ENCODE assay signal across 25 mouse cellular contexts in genomic region chr4:114607873-114608272, GRCm38 (mm10).
A peak's percentile ranks its signal among the peaks of the same experiment; 100 is the strongest.
DNase-seq lines count a peak whose midpoint lies in the region; ATAC-seq and TF ChIP-seq lines count a peak whose summit lies in the region.
"Had no signal": no experiment of that assay in that cellular context is flagged by ENCODE, and none has a peak within 500 bp of the region (broad histone marks: within the 10 kb centered on the region; RNA-seq: fewer than 3 reads in every experiment).

No protein-coding gene starts in this region.

- DNase-seq in limb, embryonic 10.5 days (ENCODE audit: low spot score), result no peak
- DNase-seq in midbrain, embryonic 10.5 days (ENCODE audit: low spot score), result no peak
- DNase-seq in stomach, postnatal 0 days (ENCODE audit: low spot score), result no peak
- DNase-seq: adrenal gland, adult 2 months; adrenal gland, postnatal 14 days; cerebellum, adult 11 months; cerebellum, adult 2 months; cerebellum, adult 9-11 months; cerebellum, postnatal 25 days; gastrocnemius, postnatal 25 days; heart, adult 2 months; heart, postnatal 36 days had no signal

- 0 out of 2 replicates have a peak overlapping the region, but pooled peaks have one; percentile 20 for H3K27ac ChIP-seq in heart, embryonic 13.5 days (replicated peaks)
- H3K27ac ChIP-seq in heart, embryonic 11.5 days (ENCODE audit: low read depth, low read length), result no peak overlapping the region
- H3K27ac ChIP-seq in limb, embryonic 13.5 days, result peak overlapping the region; percentile 65; the same call in 1 of the 2 replicates
- H3K27ac ChIP-seq in limb, embryonic 10.5 days, result no peak overlapping the region
- H3K27ac ChIP-seq in midbrain, embryonic 15.5 days, result no peak overlapping the region
- H3K27ac ChIP-seq in midbrain, embryonic 10.5 days (replicated peaks), result no peak overlapping the region; the same call in 1 of the 2 replicates
- no peak overlapping the region for H3K27ac ChIP-seq in stomach, postnatal 0 days (replicated peaks)
- H3K27ac ChIP-seq: embryonic facial prominence, embryonic 13.5 days; forebrain, embryonic 10.5 days; forebrain, embryonic 13.5 days; heart, adult 2 months; heart, embryonic 10.5 days; hindbrain, embryonic 10.5 days; hindbrain, embryonic 13.5 days; intestine, embryonic 15.5 days had no signal

- H3K36me3 ChIP-seq in heart, embryonic 13.5 days, result no peaks in the 10 kb centered on the region
- no peaks in the 10 kb centered on the region for H3K36me3 ChIP-seq in heart, embryonic 11.5 days (ENCODE audit: control insufficient read depth, insufficient read depth, low read length)
- no peaks in the 10 kb centered on the region for H3K36me3 ChIP-seq in limb, embryonic 13.5 days
- no peaks in the 10 kb centered on the region for H3K36me3 ChIP-seq in limb, embryonic 10.5 days
- no peaks in the 10 kb centered on the region for H3K36me3 ChIP-seq in midbrain, embryonic 15.5 days (replicated peaks)
- no peaks in the 10 kb centered on the region for H3K36me3 ChIP-seq in midbrain, embryonic 10.5 days
- H3K36me3 ChIP-seq in stomach, postnatal 0 days (ENCODE audit: control insufficient read depth, insufficient read depth, low read length), result no peaks in the 10 kb centered on the region
- H3K36me3 ChIP-seq: embryonic facial prominence, embryonic 13.5 days; forebrain, embryonic 10.5 days; heart, embryonic 10.5 days; hindbrain, embryonic 10.5 days; hindbrain, embryonic 13.5 days; intestine, embryonic 15.5 days had no signal

- no peak for TF ChIP-seq EP300 in stomach, postnatal 0 days (optimal IDR thresholded peaks at IDR 0.05)

- no peak overlapping the region for H3K9ac ChIP-seq in heart, embryonic 13.5 days
- H3K9ac ChIP-seq in heart, embryonic 11.5 days (ENCODE audit: low read depth, low read length), result no peak overlapping the region
- no peak overlapping the region for H3K9ac ChIP-seq in limb, embryonic 13.5 days
- H3K9ac ChIP-seq in midbrain, embryonic 15.5 days, result no peak overlapping the region
- no peak overlapping the region for H3K9ac ChIP-seq in stomach, postnatal 0 days (ENCODE audit: low read length)
- H3K9ac ChIP-seq: embryonic facial prominence, embryonic 13.5 days; forebrain, embryonic 13.5 days; hindbrain, embryonic 13.5 days; intestine, embryonic 15.5 days had no signal

- no peak for TF ChIP-seq CTCF in stomach, postnatal 0 days (IDR thresholded peaks at IDR 0.05; ENCODE audit: low read depth)

- H3K4me1 ChIP-seq in heart, embryonic 13.5 days, result peaks cover 5% of the 10 kb centered on the region; the same call in 1 of the 2 replicates
- no peaks in the 10 kb centered on the region for H3K4me1 ChIP-seq in heart, embryonic 11.5 days (ENCODE audit: control insufficient read depth, insufficient read depth, low read length)
- peaks cover 20% of the 10 kb centered on the region for H3K4me1 ChIP-seq in limb, embryonic 13.5 days
- H3K4me1 ChIP-seq in limb, embryonic 10.5 days, result peaks cover 4% of the 10 kb centered on the region; the same call in 1 of the 2 replicates
- H3K4me1 ChIP-seq in midbrain, embryonic 15.5 days, result no peaks in the 10 kb centered on the region
- H3K4me1 ChIP-seq in midbrain, embryonic 10.5 days, result no peaks in the 10 kb centered on the region; the same call in 1 of the 2 replicates
- no peaks in the 10 kb centered on the region for H3K4me1 ChIP-seq in stomach, postnatal 0 days (replicated peaks; ENCODE audit: control insufficient read depth, insufficient read depth)
- H3K4me1 ChIP-seq: forebrain, embryonic 10.5 days; forebrain, embryonic 13.5 days; heart, embryonic 10.5 days; hindbrain, embryonic 13.5 days had no signal

- H3K4me3 ChIP-seq in heart, embryonic 13.5 days, result no peak overlapping the region
- no peak overlapping the region for H3K4me3 ChIP-seq in heart, embryonic 11.5 days (ENCODE audit: low read depth, low read length)
- H3K4me3 ChIP-seq in limb, embryonic 13.5 days, result no peak overlapping the region
- no peak overlapping the region for H3K4me3 ChIP-seq in limb, embryonic 10.5 days
- H3K4me3 ChIP-seq in midbrain, embryonic 15.5 days, result no peak overlapping the region
- no peak overlapping the region for H3K4me3 ChIP-seq in midbrain, embryonic 10.5 days
- no peak overlapping the region for H3K4me3 ChIP-seq in stomach, postnatal 0 days (ENCODE audit: low read depth, low read length)
- H3K4me3 ChIP-seq: embryonic facial prominence, embryonic 13.5 days; forebrain, embryonic 10.5 days; forebrain, embryonic 13.5 days; heart, adult 2 months; heart, embryonic 10.5 days; hindbrain, embryonic 10.5 days; hindbrain, embryonic 13.5 days; intestine, embryonic 15.5 days had no signal

- H3K4me2 ChIP-seq in heart, embryonic 13.5 days, result no peak overlapping the region
- H3K4me2 ChIP-seq in heart, embryonic 11.5 days, result no peak overlapping the region
- no peak overlapping the region for H3K4me2 ChIP-seq in limb, embryonic 13.5 days (replicated peaks)
- H3K4me2 ChIP-seq in midbrain, embryonic 15.5 days, result no peak overlapping the region
- H3K4me2 ChIP-seq in stomach, postnatal 0 days (replicated peaks; ENCODE audit: low read depth), result no peak overlapping the region
- H3K4me2 ChIP-seq: embryonic facial prominence, embryonic 13.5 days; forebrain, embryonic 13.5 days; hindbrain, embryonic 13.5 days; intestine, embryonic 15.5 days had no signal

- WGBS in heart, embryonic 13.5 days, result 52% methylated on average over 2 of the region's 2 CpGs
- 85% methylated on average over 2 of the region's 2 CpGs for WGBS in heart, embryonic 11.5 days (ENCODE audit: insufficient replicate concordance)
- WGBS in limb, embryonic 13.5 days, result 58% methylated on average over 2 of the region's 2 CpGs
- WGBS in limb, embryonic 10.5 days, result 76% methylated on average over 2 of the region's 2 CpGs
- WGBS in midbrain, embryonic 15.5 days, result 77% methylated on average over 2 of the region's 2 CpGs
- WGBS in midbrain, embryonic 10.5 days, result 91% methylated on average over 2 of the region's 2 CpGs
- WGBS in stomach, postnatal 0 days, result 51% methylated on average over 2 of the region's 2 CpGs

- H3K9me3 ChIP-seq in heart, embryonic 13.5 days, result no peaks in the 10 kb centered on the region
- no peaks in the 10 kb centered on the region for H3K9me3 ChIP-seq in heart, embryonic 11.5 days (replicated peaks; ENCODE audit: control insufficient read depth, low read length)
- H3K9me3 ChIP-seq in limb, embryonic 13.5 days, result no peaks in the 10 kb centered on the region
- no peaks in the 10 kb centered on the region for H3K9me3 ChIP-seq in limb, embryonic 10.5 days (replicated peaks)
- no peaks in the 10 kb centered on the region for H3K9me3 ChIP-seq in midbrain, embryonic 15.5 days
- H3K9me3 ChIP-seq in midbrain, embryonic 10.5 days (replicated peaks), result no peaks in the 10 kb centered on the region
- no peaks in the 10 kb centered on the region for H3K9me3 ChIP-seq in stomach, postnatal 0 days (ENCODE audit: control insufficient read depth, low read length)
- H3K9me3 ChIP-seq: embryonic facial prominence, embryonic 13.5 days; forebrain, embryonic 10.5 days; forebrain, embryonic 13.5 days; heart, embryonic 10.5 days; hindbrain, embryonic 10.5 days; hindbrain, embryonic 13.5 days; intestine, embryonic 15.5 days had no signal

- no peak for ATAC-seq in heart, embryonic 13.5 days (ENCODE audit: extremely low read depth, insufficient number of reproducible peaks, low FRiP score, low TSS enrichment)
- ATAC-seq in heart, embryonic 11.5 days (replicated peaks; ENCODE audit: insufficient number of reproducible peaks, low FRiP score, low TSS enrichment), result no peak
- peak; percentile 85 for ATAC-seq in limb, embryonic 13.5 days (ENCODE audit: low FRiP score, low read depth)
- 0 out of 2 replicates have a peak, but pooled peaks have one; percentile 27 for ATAC-seq in midbrain, embryonic 15.5 days (replicated peaks)
- ATAC-seq in stomach, postnatal 0 days (ENCODE audit: low FRiP score, low TSS enrichment), result no peak
- ATAC-seq: CD4-positive, CD25-positive, alpha-beta regulatory T cell, adult 4 months; forebrain, embryonic 13.5 days; hindbrain, embryonic 16.5 days; intestine, embryonic 15.5 days had no signal

- H3K27me3 ChIP-seq in heart, embryonic 13.5 days (replicated peaks), result peaks cover 80% of the 10 kb centered on the region
- peaks cover 24% of the 10 kb centered on the region for H3K27me3 ChIP-seq in heart, embryonic 11.5 days (ENCODE audit: control insufficient read depth, insufficient read depth, low read length)
- H3K27me3 ChIP-seq in limb, embryonic 13.5 days, result peaks cover 23% of the 10 kb centered on the region
- peaks cover 71% of the 10 kb centered on the region for H3K27me3 ChIP-seq in limb, embryonic 10.5 days (ENCODE audit: low read depth, poor library complexity, severe bottlenecking)
- no peaks in the 10 kb centered on the region for H3K27me3 ChIP-seq in midbrain, embryonic 15.5 days (replicated peaks)
- H3K27me3 ChIP-seq in midbrain, embryonic 10.5 days (ENCODE audit: low read depth, poor library complexity, severe bottlenecking), result no peaks in the 10 kb centered on the region
- H3K27me3 ChIP-seq in stomach, postnatal 0 days (ENCODE audit: control insufficient read depth, insufficient read depth, low read length), result no peaks in the 10 kb centered on the region
- H3K27me3 ChIP-seq: forebrain, embryonic 13.5 days; hindbrain, embryonic 13.5 days; intestine, embryonic 15.5 days had no signal

Comparison
In these comparisons a context has a peak if more than half of its experiments do, and no peak if none do; other contexts are left out.
1. H3K27ac ChIP-seq: peak in heart, embryonic 13.5 days (single experiment) and limb, embryonic 13.5 days (single experiment); none in heart, embryonic 11.5 days (single experiment), limb, embryonic 10.5 days (single experiment), midbrain, embryonic 15.5 days (single experiment), midbrain, embryonic 10.5 days (single experiment) and stomach, postnatal 0 days (single experiment).
2. ATAC-seq: peak in limb, embryonic 13.5 days (single experiment) and midbrain, embryonic 15.5 days (single experiment); none in heart, embryonic 13.5 days (single experiment), heart, embryonic 11.5 days (single experiment) and stomach, postnatal 0 days (single experiment).